Mouse (Mus musculus) macrophage (primary cell): ENCODE data around the gene Nudt21. TPM values are rescaled to one million over a fixed set of nuclear protein-coding genes. Genes with fewer than 3 reads are reported as not detected.
"Not testable (repeated sequence)": the region's sequence is repeated elsewhere in the genome, so short reads cannot be mapped to it uniquely, and the experiment has no call there.

Source experiments
- H3K27ac ChIP-seq: fragments of 350-480 bp; formaldehyde crosslinking; 2 replicates; pipeline ENCODE4 v1.9.0; 2021
- H3K36me3 ChIP-seq: fragments of 350-480 bp; formaldehyde crosslinking; 2 replicates; pipeline ENCODE4 v1.9.0; 2021; ENCODE audit errors: inconsistent target
- H3K4me3 ChIP-seq: fragments of 350-480 bp; formaldehyde crosslinking; 2 replicates; pipeline ENCODE4 v1.9.0; 2021; ENCODE audit errors: inconsistent target
- H3K79me2 ChIP-seq: fragments of 350-480 bp; formaldehyde crosslinking; 2 replicates; pipeline ENCODE4 v1.9.0; 2021; ENCODE audit errors: inconsistent target
- WGBS: methylation state at CpG from one replicate; pipeline ENCODE4 v1.1.7; 2026; ENCODE audit warnings: inconsistent platforms; ENCODE audit not compliant: missing documents; 5-methylcytosine and 5-hydroxymethylcytosine counted together
- polyA plus RNA-seq: library from polyadenylated mRNA; stranded (reverse); fragments of 250-400 nt; gene quantifications from 3 replicates; pipeline ENCODE4 v1.2.4, GENCODE M21; 2018; ENCODE audit warnings: inconsistent platforms
- total RNA-seq, 78 experiments: library from RNA; depleted of rRNA; stranded (reverse); fragments of 250-400 nt; gene quantifications; 1 replicate in 9 of 78; 2 replicates in 24 of 78; 3 replicates in 43 of 78; 4 replicates in 2 of 78; pipeline ENCODE4 v1.2.4; 2018; ENCODE audit warnings: inconsistent platforms in 56 of 78

The Nudt21 gene
- 10 to 100 TPM in 13 of 26 experiments, 1 to 10 TPM in 13; 3.1 to 21.8 (median 10.4) TPM for total RNA-seq (2018; cell fraction: chromatin; rRNA removed)
- 10 to 100 TPM; 11.3 to 24.9 (median 16.4) TPM for total RNA-seq (2018; cell fraction: cytosol; rRNA removed)
- total RNA-seq (2018; cell fraction: nucleus; rRNA removed): 10 to 100 TPM in 9 of 26 experiments, 1 to 10 TPM in 17; 3.6 to 17.5 (median 7.2) TPM
- 14.7 to 21.2 TPM (median 18.5 TPM) in 3 replicates for polyA plus RNA-seq

DNA sequence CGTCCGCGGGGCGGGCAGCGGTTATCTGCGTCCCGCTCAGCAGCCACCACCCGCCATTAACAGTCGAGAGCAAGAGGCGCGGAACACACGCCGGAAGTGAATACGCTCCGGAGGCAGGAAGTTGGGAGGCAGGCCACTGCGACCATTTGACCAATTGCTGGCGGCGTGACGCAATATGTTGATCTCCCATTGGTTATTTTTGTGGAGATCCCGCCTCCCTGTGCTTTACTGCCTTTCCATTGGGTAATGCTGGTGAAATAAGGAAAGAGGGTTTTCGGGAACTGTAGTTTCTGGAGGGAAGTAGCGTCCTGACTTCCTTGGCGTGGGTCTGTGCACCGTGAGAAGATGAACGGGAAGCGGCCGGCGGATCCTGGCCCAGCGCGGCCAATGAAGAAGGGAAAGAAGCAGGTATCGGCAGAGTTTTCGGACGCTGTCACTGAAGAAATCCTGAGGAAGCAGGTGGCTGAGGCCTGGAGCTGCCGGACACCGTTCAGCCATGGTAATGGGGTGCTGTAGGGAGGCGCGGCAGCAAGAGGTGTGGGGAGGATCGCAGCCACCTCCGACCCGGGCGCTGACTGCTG lies at the start of gene Nudt21, which contains the start of gene Ogfod1:
Gene Nudt21 (minus strand): TSS at position 88 of the 581 bp plus-strand sequence.
Gene Ogfod1 (plus strand): TSS at position 255 of the 581 bp plus-strand sequence.
- Histone ChIP-seq H3K36me3 (no peaks in the 10 kb centered on the region), H3K27ac (peak within 1 kb of the TSS; percentile 36), H3K4me3 (peak within 1 kb of the TSS; percentile 91), H3K79me2 (peaks cover 45% of the 10 kb centered on the region)
- WGBS: under 1% methylated on average over 38 of the region's 41 CpGs

DNA sequence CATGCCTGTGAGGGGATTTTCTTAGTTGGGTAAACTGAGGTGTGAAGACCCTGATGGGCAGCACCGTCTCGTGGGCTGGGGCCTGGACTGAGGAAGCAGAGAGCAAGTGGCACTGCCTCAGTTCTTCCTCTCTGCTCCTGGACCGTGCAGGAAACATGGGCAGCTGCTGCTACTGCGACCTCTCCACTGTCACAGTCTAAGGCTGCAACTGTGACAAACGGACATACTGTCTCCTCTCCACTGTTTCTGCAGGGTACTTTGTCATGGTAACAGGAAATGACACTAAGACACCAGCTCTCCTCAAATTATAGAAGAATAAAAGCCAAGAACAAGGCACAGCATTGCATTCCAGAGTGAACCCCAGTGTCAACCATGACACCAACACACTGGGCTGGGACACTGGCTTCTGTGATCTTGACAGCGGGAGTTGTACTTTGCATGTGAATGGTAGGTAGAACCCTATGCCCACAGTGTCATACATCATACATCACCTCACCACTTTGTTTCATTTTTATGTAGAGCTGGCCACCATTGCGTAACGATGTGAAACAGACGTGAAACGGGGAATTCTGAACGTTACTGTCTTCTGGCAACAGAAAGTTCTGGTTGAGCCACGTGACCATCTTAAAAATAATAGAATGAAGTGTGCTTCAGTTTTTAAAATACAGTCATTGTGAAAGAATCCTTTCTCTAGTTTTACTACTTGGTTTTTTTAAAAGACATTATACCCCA lies 39.8 kb upstream of the Nudt21 start:
- no peak overlapping the region for H3K27ac ChIP-seq
- no peak overlapping the region for H3K4me3 ChIP-seq
- no peaks in the 10 kb centered on the region for H3K36me3 ChIP-seq
- H3K79me2 ChIP-seq: no peaks in the 10 kb centered on the region
- 26% methylated on average over 12 of the region's 12 CpGs for WGBS

DNA sequence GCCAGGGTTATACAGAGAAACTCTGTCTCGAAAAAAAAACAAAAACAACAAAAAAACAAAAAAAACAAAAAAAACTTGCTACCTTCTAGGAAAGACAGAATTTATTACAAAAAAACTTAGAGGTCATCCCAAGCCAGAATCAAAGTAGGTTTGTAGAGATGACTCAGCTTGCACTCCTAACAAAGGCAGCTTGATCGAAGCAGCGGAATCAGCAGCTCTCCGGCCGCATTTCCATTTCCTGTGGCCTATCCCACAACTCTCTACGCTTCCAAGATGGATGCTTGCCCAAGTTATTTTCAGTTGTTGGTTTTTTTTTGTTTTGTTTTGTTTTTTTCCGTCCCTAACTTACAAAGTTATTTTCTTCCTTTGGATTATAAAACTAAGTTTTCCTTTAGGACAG lies 32.0 kb upstream of the Nudt21 start:
- 88% methylated on average over 6 of the region's 7 CpGs for WGBS
- no peak overlapping the region for H3K4me3 ChIP-seq
- H3K27ac ChIP-seq: no peak overlapping the region
- H3K79me2 ChIP-seq: no peaks in the 10 kb centered on the region
- H3K36me3 ChIP-seq: peaks cover 12% of the 10 kb centered on the region

DNA sequence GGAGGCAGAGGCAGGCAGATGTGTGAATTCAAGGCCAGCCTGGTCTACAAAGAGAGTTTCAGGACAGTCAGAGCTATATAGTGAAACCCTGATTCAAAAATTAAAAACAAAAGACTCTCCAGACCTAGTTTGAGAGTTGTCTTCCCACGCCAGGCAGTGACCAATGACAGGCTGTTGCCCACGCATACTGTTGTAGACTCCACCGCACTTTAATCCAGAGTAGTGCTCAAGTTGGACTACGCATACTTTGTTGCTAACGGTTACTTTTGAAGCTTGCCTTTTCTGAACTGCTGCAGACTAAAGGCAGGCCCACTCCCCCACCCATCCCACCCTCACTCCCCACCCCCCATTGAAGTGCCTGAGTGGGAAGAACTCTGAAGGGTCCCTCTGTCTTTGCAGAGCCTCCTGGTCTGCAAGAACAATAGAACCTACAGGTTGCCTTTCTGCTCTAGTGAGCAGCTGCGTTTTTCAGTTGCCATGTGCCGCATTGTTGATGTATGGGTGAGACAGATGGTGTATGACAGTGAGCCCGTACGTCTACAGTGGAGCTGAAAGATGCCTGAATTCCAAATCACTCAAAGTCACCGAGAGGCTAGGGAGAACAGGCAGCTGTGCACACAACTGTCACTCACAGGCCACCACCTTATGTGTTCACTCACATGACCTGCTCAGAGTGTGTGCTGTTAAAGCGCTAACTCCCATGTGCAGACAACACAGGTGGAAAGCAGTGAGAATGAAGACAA lies 29.5 kb upstream of the Nudt21 start:
- no peak overlapping the region for H3K4me3 ChIP-seq
- 94% methylated on average over 11 of the region's 11 CpGs for WGBS
- peaks cover 12% of the 10 kb centered on the region for H3K36me3 ChIP-seq
- H3K27ac ChIP-seq: no peak overlapping the region
- H3K79me2 ChIP-seq: no peaks in the 10 kb centered on the region

DNA sequence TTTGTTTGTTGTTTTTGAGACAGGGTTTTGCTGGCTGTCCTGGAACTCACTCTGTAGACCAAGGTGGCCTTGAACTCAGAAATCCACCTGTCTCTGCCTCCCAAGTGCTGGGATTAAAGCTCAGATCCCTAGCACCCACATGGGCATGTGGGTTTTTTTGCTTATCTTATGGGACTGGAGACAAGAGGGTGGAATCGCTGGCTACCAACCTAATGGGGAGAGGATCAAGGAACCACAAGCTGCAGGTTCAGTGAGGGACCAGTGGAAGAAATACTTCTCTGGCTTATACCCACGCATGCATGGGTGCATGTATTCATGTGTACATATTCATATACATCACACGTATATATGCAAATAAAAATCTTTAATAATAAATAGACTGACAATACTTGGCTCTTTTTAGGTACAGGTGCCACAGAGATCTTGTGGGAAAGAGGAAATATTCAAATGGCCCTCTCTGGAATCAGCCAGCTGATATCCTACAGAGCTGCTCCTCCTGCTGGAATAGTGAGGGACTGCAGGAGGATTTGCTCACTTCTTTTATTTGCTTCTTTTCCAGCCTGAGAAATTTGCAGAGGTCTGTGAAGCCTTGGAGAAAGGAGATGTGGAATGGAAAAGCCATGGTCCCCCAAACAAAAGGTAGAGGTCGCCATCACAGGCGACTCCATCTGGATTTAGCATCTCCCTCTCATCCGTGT lies 20.5 kb upstream of the Nudt21 start:
- Histone ChIP-seq H3K36me3 (peaks cover 39% of the 10 kb centered on the region), H3K27ac (no peak overlapping the region), H3K79me2 (no peaks in the 10 kb centered on the region), H3K4me3 (no peak overlapping the region)
- WGBS: 77% methylated on average over 6 of the region's 6 CpGs

DNA sequence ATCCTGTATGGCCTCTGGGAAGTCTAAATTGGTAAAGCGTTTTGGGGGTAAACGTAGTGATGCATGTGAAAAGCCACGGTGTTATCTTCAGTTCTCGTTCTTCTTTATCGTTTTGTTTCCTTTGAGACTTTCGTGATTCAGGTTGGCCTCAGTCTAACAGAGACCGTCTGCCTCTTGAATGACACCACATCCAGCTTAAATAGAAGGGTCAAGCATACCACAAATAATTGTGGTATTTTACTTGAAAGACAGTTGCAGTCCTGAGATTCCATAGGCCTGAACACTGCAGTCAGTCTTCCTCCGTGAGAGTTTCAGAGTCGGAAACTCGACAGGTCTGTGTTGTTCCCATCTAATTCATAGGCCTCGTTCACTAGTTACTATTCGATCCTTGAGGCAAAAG lies 15.9 kb upstream of the Nudt21 start:
- no peak overlapping the region for H3K27ac ChIP-seq
- peaks cover 29% of the 10 kb centered on the region for H3K36me3 ChIP-seq
- H3K4me3 ChIP-seq: no peak overlapping the region
- 95% methylated on average over 12 of the region's 12 CpGs for WGBS
- no peaks in the 10 kb centered on the region for H3K79me2 ChIP-seq

DNA sequence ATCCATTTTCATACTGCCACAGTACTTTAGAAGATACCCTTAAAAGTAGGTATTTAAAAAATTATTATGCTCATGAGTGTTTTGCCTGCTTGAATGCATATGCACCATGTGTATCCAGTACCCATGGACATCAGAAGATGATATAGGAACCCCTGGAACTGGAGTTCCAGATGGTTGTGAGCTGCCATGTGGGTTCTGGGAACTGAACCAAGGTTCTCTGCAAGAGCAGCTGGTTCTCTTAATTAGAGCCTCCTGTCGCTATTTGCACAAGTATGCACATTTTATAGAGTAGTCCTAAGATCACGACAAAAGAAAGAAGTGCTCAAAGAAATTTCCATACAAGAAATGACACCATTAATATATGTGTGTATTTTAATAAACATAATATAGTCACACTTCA lies 11.0 kb upstream of the Nudt21 start:
- Histone ChIP-seq H3K36me3 (peaks cover 7% of the 10 kb centered on the region), H3K27ac (no peak overlapping the region), H3K4me3 (no peak overlapping the region), H3K79me2 (no peaks in the 10 kb centered on the region)
- WGBS: 82% methylated on average over 2 of the region's 2 CpGs

DNA sequence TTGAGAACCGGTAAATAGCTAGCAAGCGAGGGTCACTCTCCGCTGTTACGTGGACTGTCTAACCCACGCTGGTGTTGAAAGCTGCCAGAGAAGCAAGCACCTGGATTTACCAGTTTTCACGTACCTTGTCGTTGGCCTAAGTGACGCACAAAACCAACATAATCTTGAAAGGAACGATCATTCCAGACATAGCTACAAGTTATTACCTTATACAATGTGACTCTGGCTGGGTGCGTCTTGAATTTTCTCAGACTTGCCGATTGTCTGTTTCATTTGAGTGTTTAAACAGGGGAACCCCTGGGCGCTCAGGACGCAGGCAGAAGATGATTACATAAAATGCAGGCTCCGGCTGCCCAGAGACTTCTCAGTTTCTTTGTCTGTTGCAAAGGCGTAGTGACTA lies 975 bp upstream of the Nudt21 start:
- Histone ChIP-seq H3K27ac (peak overlapping the region; percentile 25; the same call in 1 of the 2 replicates), H3K79me2 (peaks cover 38% of the 10 kb centered on the region), H3K36me3 (no peaks in the 10 kb centered on the region), H3K4me3 (peak overlapping the region; percentile 91)
- WGBS: 4% methylated on average over 15 of the region's 15 CpGs

DNA sequence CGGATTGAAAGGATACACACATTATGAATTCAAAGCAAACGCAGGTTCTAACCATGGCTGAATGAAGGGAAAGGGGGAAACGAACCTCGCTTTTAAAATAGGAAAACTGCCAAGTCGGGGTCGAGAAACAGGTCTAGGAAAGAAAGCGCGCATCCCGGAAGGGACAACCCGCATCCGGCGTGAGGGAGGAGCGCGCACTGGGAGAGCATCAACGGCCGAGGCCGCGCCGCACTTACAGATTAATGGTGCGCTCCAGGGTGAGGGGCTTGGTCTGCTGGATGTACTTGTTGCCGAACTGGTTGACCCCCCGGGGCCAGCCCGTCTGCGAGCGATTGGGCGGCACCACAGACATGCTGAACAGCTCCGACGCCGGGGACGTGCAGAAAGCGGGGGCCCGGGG lies 290 bp downstream of the Nudt21 start:
- peaks cover 50% of the 10 kb centered on the region for H3K79me2 ChIP-seq
- peak overlapping the region; percentile 91 for H3K4me3 ChIP-seq
- H3K36me3 ChIP-seq: not testable (repeated sequence)
- peak overlapping the region; percentile 36 for H3K27ac ChIP-seq
- 0% methylated on average over 14 of the region's 32 CpGs for WGBS

DNA sequence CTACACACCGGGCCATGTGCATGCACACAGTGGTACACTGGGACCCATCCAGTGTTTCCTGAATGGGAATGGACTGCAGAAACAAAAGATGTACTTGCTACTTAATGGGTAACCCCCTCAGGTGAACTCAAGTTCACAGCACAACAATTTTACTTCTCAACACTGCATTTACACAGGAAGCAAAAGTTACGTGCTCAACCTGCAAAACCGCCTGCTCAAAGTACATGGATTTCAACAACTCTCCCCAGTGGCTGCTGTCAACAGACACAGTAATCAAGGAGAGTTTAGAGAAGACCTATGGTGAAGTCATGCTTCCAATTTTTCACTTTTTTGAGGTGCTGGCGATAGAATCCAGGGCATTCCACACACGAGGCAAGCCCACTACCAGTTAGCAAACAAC lies 1.6 kb downstream of the Nudt21 start:
- Histone ChIP-seq H3K79me2 (peaks cover 64% of the 10 kb centered on the region), H3K27ac (no peak overlapping the region), H3K4me3 (no peak overlapping the region), H3K36me3 (peaks cover 13% of the 10 kb centered on the region; the same call in 1 of the 2 replicates)
- 74% methylated on average over 5 of the region's 5 CpGs for WGBS

DNA sequence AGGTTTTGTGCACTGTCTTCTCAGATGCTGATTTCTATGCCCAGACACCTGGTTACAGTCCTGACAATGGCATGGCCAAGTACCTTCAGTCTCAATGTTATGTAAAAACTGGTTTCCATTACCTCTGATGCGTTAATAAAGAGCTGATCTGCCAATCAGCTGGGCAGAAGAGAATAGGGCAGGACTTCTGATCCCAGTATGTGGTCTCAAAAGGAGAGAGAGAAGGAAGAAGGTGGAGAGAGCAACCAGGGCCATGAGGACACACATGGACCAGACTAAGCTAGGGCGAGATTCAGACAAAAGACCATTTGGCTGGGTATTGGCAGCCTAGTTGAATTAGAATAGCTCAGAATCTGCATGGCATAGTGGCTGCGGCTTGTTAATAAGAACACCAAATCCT lies 3.2 kb downstream of the Nudt21 start:
- no peak overlapping the region for H3K4me3 ChIP-seq
- 88% methylated on average over 3 of the region's 3 CpGs for WGBS
- H3K27ac ChIP-seq: no peak overlapping the region
- peaks cover 64% of the 10 kb centered on the region for H3K79me2 ChIP-seq
- H3K36me3 ChIP-seq: peaks cover 25% of the 10 kb centered on the region

DNA sequence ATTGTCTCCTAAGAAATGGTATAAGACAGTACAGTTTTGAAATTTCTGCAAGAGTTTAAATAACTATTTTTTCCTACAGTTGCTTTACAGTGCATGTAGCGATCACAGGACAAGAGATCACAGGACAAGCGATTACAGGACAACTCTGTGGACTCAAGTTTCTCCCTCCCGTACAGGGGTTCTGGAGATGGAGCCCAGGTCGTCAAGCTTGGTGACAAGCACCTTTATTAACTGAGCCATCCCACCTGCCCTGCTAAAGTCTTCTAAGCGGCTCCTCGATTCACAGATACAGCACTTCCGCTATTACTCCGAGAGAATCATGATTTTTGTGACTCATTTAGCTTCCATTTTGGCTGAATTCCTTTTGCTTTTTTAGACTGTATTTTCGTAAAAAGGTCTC lies 7.1 kb downstream of the Nudt21 start:
- whole genome bisulfite sequencing: 95% methylated on average over 9 of the region's 9 CpGs
- H3K36me3 ChIP-seq: peaks cover 57% of the 10 kb centered on the region
- peaks cover 45% of the 10 kb centered on the region for H3K79me2 ChIP-seq
- no peak overlapping the region for H3K27ac ChIP-seq
- H3K4me3 ChIP-seq: no peak overlapping the region

DNA sequence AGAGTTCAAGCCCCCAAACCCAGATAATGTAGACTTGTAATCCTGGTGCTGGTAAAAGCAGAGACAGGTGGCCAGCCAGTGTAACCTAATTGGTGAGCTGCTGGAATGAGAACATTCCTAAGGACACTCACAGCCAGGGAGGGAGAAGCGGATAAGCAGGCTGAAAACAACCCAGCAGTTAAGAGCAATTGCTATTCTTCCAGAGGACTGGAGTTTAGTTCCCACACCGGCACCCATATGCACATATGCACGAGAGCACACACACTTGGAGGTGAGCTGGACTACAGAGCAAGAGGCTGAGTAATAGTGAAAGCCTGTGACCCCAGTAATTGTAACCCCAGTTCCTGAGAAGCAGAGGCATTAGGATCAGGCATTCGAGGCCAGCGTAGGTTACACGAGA lies 12.9 kb downstream of the Nudt21 start:
- peaks cover 58% of the 10 kb centered on the region for H3K36me3 ChIP-seq
- H3K79me2 ChIP-seq: no peaks in the 10 kb centered on the region
- H3K27ac ChIP-seq: no peak overlapping the region
- no peak overlapping the region for H3K4me3 ChIP-seq
- WGBS: 96% methylated on average over 6 of the region's 6 CpGs

DNA sequence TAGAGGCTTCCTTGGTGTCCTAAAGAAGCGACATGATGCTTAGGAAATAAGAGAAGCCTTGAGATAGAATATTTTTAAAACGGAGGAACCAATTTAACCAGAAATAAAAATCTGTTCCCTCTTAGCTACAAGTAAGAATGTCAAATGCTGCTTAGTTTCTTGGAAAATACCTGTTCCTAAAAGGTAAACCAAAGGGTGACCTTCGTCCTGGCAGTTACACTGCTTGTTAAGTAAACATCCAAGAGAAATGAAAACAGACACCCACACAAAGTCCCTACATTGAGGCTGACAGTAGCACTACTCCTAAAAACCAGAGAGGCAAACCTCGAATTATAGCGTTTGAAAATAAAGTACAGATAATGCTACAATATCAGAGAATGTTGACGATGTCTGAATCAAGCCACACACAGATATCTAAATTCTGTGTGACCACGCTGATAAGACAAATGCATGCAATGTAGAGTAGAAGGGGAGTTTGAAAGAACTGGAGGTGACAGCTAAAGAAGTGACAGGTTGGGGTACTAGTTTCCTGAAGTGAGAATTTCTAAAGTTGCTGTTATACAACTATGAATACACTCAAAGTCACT lies 23.7 kb downstream of the Nudt21 start:
- H3K27ac ChIP-seq: no peak overlapping the region
- H3K79me2 ChIP-seq: peaks cover 35% of the 10 kb centered on the region
- no peaks in the 10 kb centered on the region for H3K36me3 ChIP-seq
- H3K4me3 ChIP-seq: peak overlapping the region; percentile 24
- WGBS: 37% methylated on average over 7 of the region's 7 CpGs
